Mouse (Mus musculus): Measurements from ENCODE around the gene Gm21861. TPM values are rescaled to one million over a fixed set of nuclear protein-coding genes. Genes with fewer than 3 reads are reported as not detected.

Gm21861 gene
- polyA plus RNA-seq (2012; rRNA removed): not detected in 2 replicates

DNA sequence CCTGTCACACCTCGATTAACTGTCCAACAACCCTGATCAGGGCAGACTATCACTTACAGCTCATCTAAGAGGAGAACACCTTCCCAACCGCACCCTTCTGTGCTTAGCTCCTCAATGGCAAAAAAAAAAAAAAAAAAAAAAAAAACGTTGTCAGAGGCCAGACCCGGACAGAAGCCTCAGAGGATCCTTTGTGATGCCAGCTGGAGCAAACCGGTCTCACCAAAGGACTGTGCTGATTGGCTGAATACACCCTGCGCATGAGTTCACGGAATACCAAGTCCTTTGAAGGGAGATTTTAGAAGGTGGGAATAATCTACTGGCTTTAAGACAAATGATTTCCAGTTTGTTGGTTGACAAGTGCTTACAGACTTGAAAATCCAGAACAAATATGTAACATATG is at the start of gene Gm21861:
Gm21861 (minus strand) TSS at position 101 of the 400 bp plus-strand sequence.

